Mouse (Mus musculus): ENCODE measurements around the gene N4bp2. TPM values are rescaled to one million over a fixed set of nuclear protein-coding genes. Genes with fewer than 3 reads are reported as not detected.
"Not testable (repeated sequence)": the region's sequence is repeated elsewhere in the genome, so short reads cannot be mapped to it uniquely, and the experiment has no call there.

N4bp2 gene
- polyA plus RNA-seq (2016; fragmentation: Nextera tagmentation; extraction: Ambion mirVana), result 37.4 and 41.6 TPM in 2 replicates

DNA sequence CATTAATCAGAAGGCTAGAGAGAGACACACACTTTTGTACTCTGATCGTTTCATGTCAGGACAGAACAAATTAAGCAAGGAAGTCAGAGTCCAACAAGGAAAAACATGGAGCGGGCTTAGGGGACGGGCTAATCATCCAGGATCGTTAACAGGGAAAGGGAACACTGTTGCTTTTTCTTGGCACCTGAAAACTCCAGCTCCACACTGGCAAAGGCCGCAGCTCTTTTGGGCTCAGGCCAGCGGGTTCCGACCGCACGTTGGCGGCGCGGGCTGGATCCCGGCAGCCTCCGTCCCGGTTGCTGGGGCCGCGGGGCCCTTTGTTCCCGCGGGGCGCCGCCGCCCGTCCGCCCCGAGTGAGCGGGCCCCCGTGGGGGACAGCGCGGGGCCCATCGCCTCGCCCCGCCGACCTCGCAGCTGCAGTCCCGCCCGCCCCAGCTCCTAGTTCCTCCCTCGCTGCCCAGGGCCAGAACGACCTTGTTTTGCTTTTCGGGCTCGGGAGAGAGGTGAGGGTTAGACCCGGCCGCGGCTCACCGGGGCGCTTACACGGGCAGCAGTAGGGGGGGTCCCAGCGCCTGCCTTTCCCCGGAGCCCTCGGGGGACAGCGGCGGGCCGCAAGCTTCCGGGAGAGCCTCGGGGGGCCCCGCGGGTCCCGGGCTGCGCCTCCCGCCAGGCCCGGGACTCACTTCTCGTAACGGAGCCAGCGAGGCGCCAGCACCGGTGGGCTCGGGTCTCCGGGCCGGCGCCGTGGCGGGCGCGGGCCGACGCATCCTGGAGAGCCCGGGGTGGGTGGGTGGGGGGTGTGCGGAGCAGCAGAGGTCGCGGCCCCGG lies at the start of gene N4bp2:
N4bp2 (plus strand) TSS at position 434 of the 828 bp plus-strand sequence.
- peaks cover 7% of the 10 kb centered on the region for H3K4me1 ChIP-seq
- no peaks in the 10 kb centered on the region for H3K9me3 ChIP-seq (replicated peaks)
- under 1% methylated on average over 79 of the region's 80 CpGs for WGBS
- peak within 1 kb of the TSS; percentile 99 for H3K9ac ChIP-seq
- H3K27ac ChIP-seq, result peak within 1 kb of the TSS; percentile 100
- peak within 1 kb of the TSS; percentile 69 for H3K4me2 ChIP-seq (replicated peaks)
- ATAC-seq (ENCODE audit: low FRiP score), result peak; percentile 19
- no peaks in the 10 kb centered on the region for H3K36me3 ChIP-seq
- peak within 1 kb of the TSS; percentile 87 for H3K4me3 ChIP-seq
- H3K27me3 ChIP-seq, result no peaks in the 10 kb centered on the region

DNA sequence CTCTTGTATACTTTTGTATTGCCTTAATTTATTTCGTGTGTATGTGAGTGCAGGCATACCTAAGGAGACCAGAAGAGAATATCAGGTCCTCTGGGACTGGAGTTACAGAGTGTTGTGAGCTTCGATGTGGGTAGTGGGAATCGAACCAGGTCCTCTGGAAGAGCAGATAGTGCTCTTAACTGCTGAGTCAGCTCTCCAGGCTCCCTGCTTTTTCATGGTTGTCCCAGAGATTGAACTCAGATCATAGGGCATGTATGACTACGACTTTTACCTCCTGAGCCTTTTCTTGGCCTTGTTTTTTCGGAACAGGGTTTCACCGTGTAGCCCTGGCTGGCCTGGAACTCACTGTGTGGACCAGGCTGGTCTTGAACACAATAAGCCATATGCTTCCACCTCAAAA lies 48.2 kb upstream of the N4bp2 start:
- Histone ChIP-seq H3K4me1 (no peaks in the 10 kb centered on the region), H3K36me3 (no peaks in the 10 kb centered on the region), H3K4me3 (no peak overlapping the region), H3K9ac (no peak overlapping the region), H3K9me3 (replicated peaks) (no peaks in the 10 kb centered on the region), H3K27ac (no peak overlapping the region), H3K27me3 (no peaks in the 10 kb centered on the region), H3K4me2 (replicated peaks) (no peak overlapping the region)
- no peak for ATAC-seq (ENCODE audit: low FRiP score)
- WGBS, result 88% methylated on average over 6 of the region's 6 CpGs

DNA sequence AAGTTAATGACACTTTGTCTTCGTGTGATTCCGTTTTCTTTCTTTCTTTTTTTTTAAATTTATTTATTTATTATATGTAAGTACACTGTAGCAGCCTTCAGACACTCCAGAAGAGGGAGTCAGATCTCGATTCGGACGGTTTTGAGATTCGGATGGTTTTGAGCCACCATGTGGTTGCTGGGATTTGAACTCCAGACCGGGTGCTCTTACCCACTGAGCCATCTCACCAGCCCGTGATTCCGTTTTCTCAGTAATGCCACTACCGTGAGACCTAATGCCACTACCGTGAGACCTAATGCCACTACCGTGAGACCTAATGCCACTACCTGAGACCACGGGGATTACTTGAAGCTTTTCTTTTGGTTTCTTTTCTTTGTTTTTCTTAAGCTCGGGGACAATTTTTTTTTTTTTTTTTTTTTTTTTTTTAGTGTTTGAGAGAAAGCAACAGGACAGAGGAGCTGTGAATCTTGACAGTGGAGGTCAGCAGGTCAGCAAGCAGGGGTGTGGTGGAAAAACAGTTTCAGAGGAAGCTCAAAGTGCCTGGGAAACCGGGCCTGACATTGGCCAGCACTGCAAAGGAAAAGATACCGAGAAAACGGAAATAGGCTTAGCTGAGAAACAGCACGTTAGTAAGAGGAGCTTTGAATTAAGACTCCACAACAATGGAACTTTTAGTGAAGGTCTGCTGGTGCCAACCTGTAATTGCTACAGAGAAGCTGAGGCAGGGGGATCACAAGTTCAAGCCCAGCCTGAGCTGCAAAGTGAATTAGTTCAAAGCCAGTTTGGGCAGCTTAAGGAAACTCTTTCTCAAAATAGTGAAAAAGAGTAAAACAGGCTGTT lies 46.0 kb upstream of the N4bp2 start:
- H3K4me1 ChIP-seq, result no peaks in the 10 kb centered on the region
- no peaks in the 10 kb centered on the region for H3K36me3 ChIP-seq
- H3K27ac ChIP-seq, result no peak overlapping the region
- WGBS, result 85% methylated on average over 18 of the region's 18 CpGs
- no peak overlapping the region for H3K4me3 ChIP-seq
- H3K9ac ChIP-seq, result no peak overlapping the region
- no peak overlapping the region for H3K4me2 ChIP-seq (replicated peaks)
- H3K27me3 ChIP-seq, result no peaks in the 10 kb centered on the region
- no peaks in the 10 kb centered on the region for H3K9me3 ChIP-seq (replicated peaks)
- no peak for ATAC-seq (ENCODE audit: low FRiP score)

DNA sequence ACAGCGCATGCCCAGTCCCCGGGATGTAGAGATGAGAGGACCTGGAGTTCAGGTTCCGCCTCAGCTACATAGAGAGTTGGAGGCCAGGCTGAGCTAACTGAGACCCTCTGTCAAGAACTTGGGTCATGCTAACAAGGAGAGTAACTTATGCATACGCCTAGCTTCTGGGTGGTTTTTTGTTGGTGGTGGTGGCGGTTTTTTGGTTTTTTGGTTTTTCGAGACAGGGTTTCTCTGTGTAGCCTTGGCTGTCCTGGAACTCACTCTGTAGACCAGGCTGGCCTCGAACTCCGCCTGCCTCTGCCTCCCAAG lies 45.5 kb upstream of the N4bp2 start:
- not testable (repeated sequence) for H3K4me3 ChIP-seq; H3K9ac ChIP-seq; H3K4me2 ChIP-seq (replicated peaks); H3K4me1 ChIP-seq; H3K27ac ChIP-seq; H3K9me3 ChIP-seq (replicated peaks); H3K36me3 ChIP-seq; ATAC-seq (ENCODE audit: low FRiP score); H3K27me3 ChIP-seq
- 94% methylated on average over 8 of the region's 8 CpGs for WGBS

DNA sequence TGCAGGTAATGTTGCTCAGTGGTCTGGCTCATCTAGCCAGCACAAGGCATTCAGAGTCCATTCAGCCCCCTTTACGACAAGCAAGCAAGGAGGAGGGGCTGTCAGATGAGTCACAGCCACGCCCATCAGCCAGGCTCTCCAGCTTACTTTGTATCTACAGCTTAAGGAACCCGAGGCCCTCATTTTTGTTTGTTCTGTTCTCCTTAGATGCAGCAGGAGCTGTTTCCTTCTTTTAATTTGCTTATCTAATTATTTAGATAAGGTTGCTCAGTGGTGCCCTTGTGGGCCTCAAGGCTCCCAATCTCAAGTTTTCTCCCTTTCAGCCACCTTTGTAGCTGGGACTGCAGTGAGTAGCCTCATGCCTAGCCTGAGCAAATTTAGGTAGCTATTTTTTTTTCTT lies 45.0 kb upstream of the N4bp2 start:
- no peaks in the 10 kb centered on the region for H3K9me3 ChIP-seq (replicated peaks)
- no peaks in the 10 kb centered on the region for H3K4me1 ChIP-seq
- 38% methylated on average over 3 of the region's 3 CpGs for WGBS
- no peak overlapping the region for H3K4me2 ChIP-seq (replicated peaks)
- no peak for ATAC-seq (ENCODE audit: low FRiP score)
- no peak overlapping the region for H3K27ac ChIP-seq
- no peak overlapping the region for H3K9ac ChIP-seq
- no peaks in the 10 kb centered on the region for H3K27me3 ChIP-seq
- H3K4me3 ChIP-seq, result no peak overlapping the region
- H3K36me3 ChIP-seq, result no peaks in the 10 kb centered on the region

DNA sequence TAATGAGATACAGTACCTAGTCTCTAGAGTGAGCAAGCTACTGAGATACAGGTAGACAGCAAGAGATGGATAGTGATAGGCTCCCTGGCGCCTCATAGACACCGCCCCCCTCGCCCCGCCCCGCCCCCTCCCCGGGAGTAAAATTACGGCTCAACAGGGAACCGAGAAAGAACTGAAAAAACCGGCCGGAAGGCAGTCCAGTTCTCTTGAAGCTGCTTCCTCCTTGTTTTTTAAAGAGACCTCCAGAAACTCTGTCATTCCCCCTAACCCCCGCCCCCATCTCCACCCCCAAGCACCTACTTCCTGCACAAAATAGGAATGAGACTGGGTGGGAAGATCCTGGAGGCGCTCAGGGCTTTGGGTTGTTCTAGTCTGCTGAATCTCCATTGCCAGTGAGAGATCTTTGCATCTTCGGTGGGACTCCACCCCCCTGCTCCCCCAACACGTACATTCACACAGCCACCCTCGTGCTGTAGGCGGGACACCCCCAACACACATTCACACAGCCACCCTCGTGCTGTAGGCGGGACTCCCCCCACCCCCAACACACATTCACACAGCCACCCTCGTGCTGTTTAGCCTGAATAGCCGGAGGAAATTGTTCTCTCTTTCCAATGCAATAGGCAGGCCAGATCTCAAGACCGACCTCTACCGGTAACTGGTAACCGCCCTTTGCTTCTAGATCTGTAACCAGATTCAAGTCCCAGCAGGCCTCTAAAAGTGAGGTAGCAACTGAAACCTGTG lies 38.8 kb upstream of the N4bp2 start:
- peaks cover 6% of the 10 kb centered on the region; the same call in 1 of the 2 replicates for H3K4me1 ChIP-seq
- peak; percentile 85 for ATAC-seq (ENCODE audit: low FRiP score)
- peak overlapping the region; percentile 70 for H3K4me2 ChIP-seq (replicated peaks)
- peak overlapping the region; percentile 58 for H3K9ac ChIP-seq
- WGBS, result 1% methylated on average over 23 of the region's 23 CpGs
- H3K27ac ChIP-seq, result peak overlapping the region; percentile 76
- H3K36me3 ChIP-seq, result no peaks in the 10 kb centered on the region
- no peaks in the 10 kb centered on the region for H3K9me3 ChIP-seq (replicated peaks)
- no peaks in the 10 kb centered on the region for H3K27me3 ChIP-seq
- H3K4me3 ChIP-seq, result peak overlapping the region; percentile 37

DNA sequence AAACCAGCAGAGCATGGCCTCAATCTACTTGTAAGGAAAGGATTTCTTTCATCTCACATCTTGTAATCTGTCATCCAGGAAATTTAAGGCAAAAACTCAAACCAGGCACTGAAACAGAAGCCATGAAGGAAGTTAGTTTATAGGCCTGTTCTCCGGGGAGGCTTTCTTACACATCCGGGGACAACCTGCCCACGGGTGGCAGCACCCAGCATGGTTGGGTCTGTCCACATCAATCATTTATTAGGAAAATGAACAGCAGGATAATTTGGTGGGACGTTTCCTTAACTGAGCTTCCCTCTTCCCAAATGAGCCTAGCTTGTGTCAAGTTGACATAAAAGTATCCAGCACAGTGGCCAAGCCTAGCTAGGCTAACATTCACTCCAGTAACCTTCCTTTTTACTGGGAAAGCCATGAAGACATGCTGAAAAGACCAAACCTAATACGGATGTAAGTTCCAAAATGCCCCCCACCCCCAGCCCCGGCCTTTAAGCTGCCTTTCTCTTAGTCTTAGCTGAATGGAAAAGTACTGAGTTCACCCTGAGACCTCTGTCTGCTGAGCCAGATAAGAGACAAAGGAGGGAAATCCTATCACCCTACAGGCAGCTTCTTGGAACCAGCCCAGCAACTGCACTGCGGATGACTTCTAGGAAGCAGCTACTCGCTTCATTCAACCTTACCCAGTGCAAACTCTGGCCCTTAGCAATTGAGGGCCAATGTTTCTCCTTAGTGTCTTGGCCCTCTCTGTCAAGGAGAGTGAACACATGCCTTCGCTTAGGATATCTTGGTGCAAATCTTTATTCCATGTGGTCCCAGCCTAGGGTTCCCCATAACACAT lies 31.9 kb upstream of the N4bp2 start:
- no peaks in the 10 kb centered on the region for H3K27me3 ChIP-seq
- H3K36me3 ChIP-seq, result no peaks in the 10 kb centered on the region
- H3K27ac ChIP-seq, result no peak overlapping the region
- no peak overlapping the region for H3K4me2 ChIP-seq (replicated peaks)
- H3K4me3 ChIP-seq, result no peak overlapping the region
- no peaks in the 10 kb centered on the region; the same call in 1 of the 2 replicates for H3K4me1 ChIP-seq
- no peak overlapping the region for H3K9ac ChIP-seq
- no peaks in the 10 kb centered on the region for H3K9me3 ChIP-seq (replicated peaks)
- ATAC-seq (ENCODE audit: low FRiP score), result no peak
- 68% methylated on average over 9 of the region's 9 CpGs for WGBS

DNA sequence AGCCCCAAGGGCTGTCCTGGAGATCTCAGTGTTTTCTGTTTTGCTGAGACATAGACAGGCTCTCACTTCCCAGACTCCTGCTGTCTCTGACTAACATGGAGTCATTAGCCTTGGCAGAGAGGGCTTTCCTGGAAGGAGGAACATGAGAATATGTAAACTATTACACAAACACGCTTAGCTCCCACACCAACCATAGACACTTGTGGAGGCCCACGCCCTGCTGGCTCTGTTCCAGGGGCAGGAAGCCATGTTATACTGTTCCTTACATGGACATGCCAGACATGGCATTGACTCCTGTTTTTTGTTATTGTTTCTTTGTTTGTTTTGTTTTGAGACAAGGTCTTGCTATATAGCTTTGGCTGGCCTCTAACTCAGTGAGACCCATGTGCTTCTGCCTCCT lies 27.7 kb upstream of the N4bp2 start:
- ATAC-seq (ENCODE audit: low FRiP score), result no peak
- Histone ChIP-seq H3K36me3 (no peaks in the 10 kb centered on the region), H3K4me3 (no peak overlapping the region), H3K27ac (no peak overlapping the region), H3K9me3 (replicated peaks) (no peaks in the 10 kb centered on the region), H3K9ac (no peak overlapping the region), H3K27me3 (no peaks in the 10 kb centered on the region), H3K4me2 (replicated peaks) (no peak overlapping the region), H3K4me1 (no peaks in the 10 kb centered on the region; the same call in 1 of the 2 replicates)
- WGBS, result 88% methylated on average over 2 of the region's 2 CpGs

DNA sequence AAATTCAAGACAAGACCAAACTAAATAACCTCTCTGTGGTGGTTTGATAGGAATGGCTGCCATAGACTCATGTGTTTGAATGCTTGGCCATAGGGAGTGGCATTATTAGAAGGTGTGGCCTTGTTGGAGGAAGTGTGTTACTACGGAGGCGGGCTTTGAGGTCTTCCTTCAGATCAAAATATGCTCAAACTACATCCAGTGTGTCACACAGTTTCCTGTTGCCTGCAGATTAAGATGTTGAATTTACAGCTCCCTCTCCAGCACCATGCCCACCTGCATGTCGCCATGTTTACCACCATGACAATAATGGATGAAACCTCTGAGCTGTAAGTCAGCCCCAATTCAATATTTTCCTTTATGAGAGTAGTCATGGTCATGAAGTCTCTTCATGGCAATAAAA lies 24.0 kb upstream of the N4bp2 start:
- WGBS, result 91% methylated on average over 3 of the region's 3 CpGs
- Histone ChIP-seq H3K27ac (no peak overlapping the region), H3K9ac (no peak overlapping the region), H3K36me3 (no peaks in the 10 kb centered on the region), H3K4me2 (replicated peaks) (no peak overlapping the region), H3K27me3 (no peaks in the 10 kb centered on the region), H3K4me3 (no peak overlapping the region), H3K9me3 (replicated peaks) (no peaks in the 10 kb centered on the region), H3K4me1 (no peaks in the 10 kb centered on the region)
- ATAC-seq (ENCODE audit: low FRiP score), result no peak

DNA sequence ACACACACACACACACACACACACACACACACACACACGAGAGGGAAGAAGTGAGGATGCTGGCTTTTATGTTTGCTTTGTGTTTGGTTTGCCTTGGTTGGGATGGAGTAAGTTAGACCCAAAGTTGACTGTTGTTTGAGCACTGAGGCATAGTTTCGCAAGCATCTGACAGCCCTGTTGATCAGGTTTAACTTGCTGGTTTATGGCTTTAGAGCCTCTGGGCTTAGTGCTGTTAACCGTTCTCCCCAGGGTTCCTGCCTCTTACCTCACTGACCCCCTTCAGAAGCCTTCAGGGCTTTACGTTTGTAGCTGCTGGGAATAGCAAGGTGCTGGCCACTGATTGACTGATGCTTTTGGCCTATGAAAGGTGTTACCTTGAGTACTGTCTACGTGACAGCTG lies 16.4 kb upstream of the N4bp2 start:
- Histone ChIP-seq H3K9me3 (replicated peaks) (no peaks in the 10 kb centered on the region), H3K9ac (no peak overlapping the region), H3K4me3 (no peak overlapping the region), H3K27ac (no peak overlapping the region), H3K36me3 (no peaks in the 10 kb centered on the region), H3K27me3 (no peaks in the 10 kb centered on the region), H3K4me2 (replicated peaks) (no peak overlapping the region), H3K4me1 (no peaks in the 10 kb centered on the region; the same call in 1 of the 2 replicates)
- no peak for ATAC-seq (ENCODE audit: low FRiP score)
- 83% methylated on average over 5 of the region's 5 CpGs for WGBS

DNA sequence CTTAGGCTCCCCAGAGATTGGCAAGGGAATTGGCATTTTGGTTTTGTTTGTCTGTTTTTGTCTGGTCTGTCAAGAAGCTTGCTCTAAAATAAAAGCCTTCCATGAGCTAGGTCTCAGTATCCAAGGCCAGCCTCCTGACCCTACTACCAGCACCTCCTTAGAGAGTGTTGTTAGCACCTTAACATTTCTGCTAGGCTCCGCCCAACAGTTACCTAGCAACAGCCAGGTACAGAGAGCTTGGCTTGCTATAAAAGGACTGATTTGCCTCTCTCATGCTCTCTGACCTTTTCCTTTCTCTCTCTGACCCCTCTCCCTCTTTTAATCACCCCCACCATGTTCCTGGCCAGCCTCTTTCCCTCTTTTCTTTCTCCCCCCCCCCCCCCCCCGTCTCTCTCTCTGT lies 14.9 kb upstream of the N4bp2 start:
- H3K27me3 ChIP-seq, result no peaks in the 10 kb centered on the region
- no peaks in the 10 kb centered on the region for H3K9me3 ChIP-seq (replicated peaks)
- H3K36me3 ChIP-seq, result no peaks in the 10 kb centered on the region
- no peak for ATAC-seq (ENCODE audit: low FRiP score)
- H3K4me1 ChIP-seq, result no peaks in the 10 kb centered on the region; the same call in 1 of the 2 replicates
- H3K4me2 ChIP-seq (replicated peaks), result no peak overlapping the region
- H3K9ac ChIP-seq, result no peak overlapping the region
- 89% methylated on average over 1 of the region's 2 CpGs for WGBS
- H3K27ac ChIP-seq, result no peak overlapping the region
- H3K4me3 ChIP-seq, result no peak overlapping the region
